Mouse (Mus musculus) regulatory T cell (primary cell): ENCODE measurements around the gene Rer1.
"Not testable (repeated sequence)": the region's sequence is repeated elsewhere in the genome, so short reads cannot be mapped to it uniquely, and the experiment has no call there.

Experiments
- in situ Hi-C: fragments of 300-600 bp; cut with MboI, MseI; formaldehyde crosslinking; loops from one replicate; pipeline ENCODE4 v1.15.1; 2025; ENCODE audit warnings: high pct_unique_total_duplicates

Gene Rer1

GRCm38 (mm10) chr4:155116607-155117006 is 30.4 kb upstream of the Rer1 start:
- in situ Hi-C loops = no loop called here

GRCm38 (mm10) chr4:155113766-155114410 is 27.7 kb upstream of the Rer1 start:
- in situ Hi-C loops = no loop called here

- in situ Hi-C loops = no loop called here
Observed at GRCm38 (mm10) chr4:155109471-155109870, 23.3 kb upstream of the Rer1 start.

GRCm38 (mm10) chr4:155107886-155108285 is 21.7 kb upstream of the Rer1 start:
- in situ Hi-C loops = no loop called here

- in situ Hi-C loops = loop anchor here (5.0 kb wide), 2 partner anchors 149 to 209 kb away; partner anchors contain the start of gene Faap20
Observed at GRCm38 (mm10) chr4:155098572-155098971, 12.4 kb upstream of the Rer1 start.

- in situ Hi-C loops = loop anchor here (5.0 kb wide), 2 partner anchors 150 to 210 kb away; partner anchors contain the start of gene Faap20
Observed at GRCm38 (mm10) chr4:155097452-155097851, 11.3 kb upstream of the Rer1 start.

GRCm38 (mm10) chr4:155095967-155096366 is 9.8 kb upstream of the Rer1 start:
- in situ Hi-C loops = loop anchor here (5.0 kb wide), 2 partner anchors 151 to 211 kb away; partner anchors contain the start of gene Faap20

GRCm38 (mm10) chr4:155095238-155095900 is 9.2 kb upstream of the Rer1 start:
- in situ Hi-C loops = loop anchor here (5.0 kb wide), 2 partner anchors 152 to 212 kb away; partner anchors contain the start of gene Faap20

- in situ Hi-C loops = loop anchor here (5.0 kb wide), 1 partner anchor 53 kb away; no protein-coding TSS in a partner anchor
Observed at GRCm38 (mm10) chr4:155094565-155094964, 8.4 kb upstream of the Rer1 start.

- in situ Hi-C loops = loop anchor here (5.0 kb wide), 1 partner anchor 54 kb away; no protein-coding TSS in a partner anchor
Observed at GRCm38 (mm10) chr4:155093431-155094149, 7.4 kb upstream of the Rer1 start.

- in situ Hi-C loops = loop anchor here (5.0 kb wide), 1 partner anchor 54 kb away; no protein-coding TSS in a partner anchor
Observed at GRCm38 (mm10) chr4:155092718-155093430, 6.7 kb upstream of the Rer1 start.

GRCm38 (mm10) chr4:155090688-155091449 is 4.7 kb upstream of the Rer1 start:
- in situ Hi-C loops = loop anchor here (5.0 kb wide), 1 partner anchor 56 kb away; no protein-coding TSS in a partner anchor

- in situ Hi-C loops = loop anchor here (5.0 kb wide), 1 partner anchor 57 kb away; no protein-coding TSS in a partner anchor
Observed at GRCm38 (mm10) chr4:155090147-155090546, 4.0 kb upstream of the Rer1 start.

- in situ Hi-C loops = no loop called here
Observed at GRCm38 (mm10) chr4:155089241-155089640, 3.1 kb upstream of the Rer1 start.

GRCm38 (mm10) chr4:155085206-155086107 is 725 bp downstream of the Rer1 start:
- in situ Hi-C loops = no loop called here

- in situ Hi-C loops = no loop called here
Observed at GRCm38 (mm10) chr4:155084351-155084750, 1.8 kb downstream of the Rer1 start.

GRCm38 (mm10) chr4:155083553-155083952 is 2.6 kb downstream of the Rer1 start:
- in situ Hi-C loops = no loop called here

- in situ Hi-C loops = no loop called here
Observed at GRCm38 (mm10) chr4:155079666-155080065, 6.5 kb downstream of the Rer1 start.

- in situ Hi-C loops = not testable (repeated sequence)
Observed at GRCm38 (mm10) chr4:155078808-155079207, 7.4 kb downstream of the Rer1 start.
